Mouse (Mus musculus): ENCODE results near the gene Fabp2. TPM values are rescaled to one million over a fixed set of nuclear protein-coding genes. Genes with fewer than 3 reads are reported as not detected.

Fabp2 gene
- 0.86 TPM for polyA plus RNA-seq (2014; fragmentation: Illumina TruSeq; extraction: RNeasy Lipid Tissue Mini Kit (QIAGEN cat#74804); ENCODE audit: low read depth, low replicate concordance)

DNA sequence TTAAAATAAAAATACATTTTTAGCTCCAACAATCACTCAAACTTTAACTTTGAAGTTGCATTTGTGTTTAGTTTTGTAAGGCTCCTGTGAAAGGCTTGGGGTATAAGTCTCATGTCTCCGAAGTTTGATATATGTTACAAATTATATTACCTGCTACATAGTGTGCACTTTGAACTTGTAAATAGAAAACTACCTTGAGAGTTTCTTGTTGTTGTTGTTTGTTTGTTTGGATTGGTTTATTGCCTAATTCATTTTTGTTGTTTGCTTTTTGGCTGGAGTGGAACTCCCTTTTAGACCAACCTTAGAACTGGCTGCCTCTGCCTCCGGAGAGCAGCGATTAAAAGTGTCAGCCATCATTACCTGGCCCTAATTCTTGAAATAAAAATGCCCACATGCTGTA, at the start of gene Fabp2:
Gene Fabp2 (plus strand): TSS at position 301 of the 400 bp plus-strand sequence.

DNA sequence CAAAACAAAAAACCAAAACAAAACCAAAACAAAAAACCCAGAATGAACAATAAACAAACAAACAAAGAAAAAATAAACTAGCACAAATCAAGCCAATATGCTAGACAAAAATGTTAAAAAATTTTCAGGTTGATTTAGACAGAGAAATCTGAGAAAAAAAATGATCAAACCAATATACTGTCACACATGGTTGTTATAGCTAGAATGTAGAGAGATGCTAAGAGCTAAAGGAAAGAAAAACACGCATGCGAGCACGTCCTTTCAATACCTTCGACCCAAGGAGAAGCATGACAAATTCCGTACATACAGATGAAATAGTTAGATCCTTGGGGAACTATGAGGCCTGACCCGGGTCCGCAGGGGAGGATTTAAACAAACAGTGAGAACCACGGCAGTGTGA, 24.4 kb downstream of the Fabp2 start, which contains the start of gene Gm10959:
Gene Gm10959 (minus strand): TSS at position 101 of the 400 bp plus-strand sequence.

DNA sequence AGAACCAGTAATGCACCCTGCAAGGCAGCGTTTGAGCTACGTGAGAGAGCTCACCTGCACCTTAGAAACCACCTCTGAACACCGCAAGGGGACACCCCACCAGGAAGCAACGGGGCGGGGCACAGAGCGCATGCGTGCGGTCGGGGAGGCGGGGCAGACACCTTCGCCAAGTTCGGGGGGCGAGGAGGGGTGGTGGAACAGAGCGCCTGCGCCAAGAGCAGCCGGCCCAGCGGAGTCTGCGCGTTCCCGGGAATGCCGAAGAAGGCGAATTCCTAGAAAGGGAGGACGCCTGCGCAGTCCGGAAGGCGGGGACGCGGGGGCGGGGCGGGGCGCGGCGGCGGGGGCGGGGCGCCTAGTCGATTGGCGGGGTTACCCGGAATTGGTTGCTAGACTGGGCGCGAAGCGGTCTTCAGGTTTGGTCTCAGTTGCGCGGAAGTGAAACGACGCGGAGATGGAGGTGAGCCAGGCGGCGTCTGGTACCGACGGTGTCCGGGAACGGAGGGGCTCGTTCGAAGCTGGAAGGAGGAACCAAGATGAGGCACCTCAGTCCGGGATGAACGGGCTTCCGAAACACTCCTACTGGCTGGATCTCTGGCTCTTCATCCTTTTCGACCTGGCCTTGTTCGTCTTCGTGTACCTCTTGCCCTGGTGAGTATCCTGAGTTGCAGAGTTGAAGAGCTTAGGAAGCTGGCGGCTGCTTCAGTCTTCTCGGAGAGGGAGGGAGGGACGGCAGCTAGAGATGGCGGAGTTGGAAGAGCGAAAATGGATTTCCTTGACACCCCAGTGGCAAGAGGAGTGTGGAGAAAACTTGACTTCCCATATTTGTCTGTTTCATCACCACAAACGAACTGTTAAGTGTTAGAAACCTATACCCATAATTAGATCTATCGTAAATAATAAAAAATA, 29.4 kb downstream of the Fabp2 start, which contains the start of gene 1810037I17Rik:
Gene 1810037I17Rik (plus strand): TSS at position 195 of the 906 bp plus-strand sequence.

Other genes with a start within 250 kb of the Fabp2 start
- 2.6 TPM for gene Pde5a, start 166.1 kb upstream of the Fabp2 start, polyA plus RNA-seq (2014; fragmentation: Illumina TruSeq; extraction: RNeasy Lipid Tissue Mini Kit (QIAGEN cat#74804); ENCODE audit: low read depth, low replicate concordance)
- not detected for gene Gm10959, start 24.3 kb downstream of the Fabp2 start, polyA plus RNA-seq (2014; fragmentation: Illumina TruSeq; extraction: RNeasy Lipid Tissue Mini Kit (QIAGEN cat#74804); ENCODE audit: low read depth, low replicate concordance)
- 55.0 TPM for gene 1810037I17Rik, start 29.1 kb downstream of the Fabp2 start, polyA plus RNA-seq (2014; fragmentation: Illumina TruSeq; extraction: RNeasy Lipid Tissue Mini Kit (QIAGEN cat#74804); ENCODE audit: low read depth, low replicate concordance)
- 5.3 TPM for gene Usp53, start 89.4 kb downstream of the Fabp2 start, polyA plus RNA-seq (2014; fragmentation: Illumina TruSeq; extraction: RNeasy Lipid Tissue Mini Kit (QIAGEN cat#74804); ENCODE audit: low read depth, low replicate concordance)
- gene Myoz2, start 139.9 kb downstream of the Fabp2 start, polyA plus RNA-seq (2014; fragmentation: Illumina TruSeq; extraction: RNeasy Lipid Tissue Mini Kit (QIAGEN cat#74804); ENCODE audit: low read depth, low replicate concordance) = 1,560 TPM